Mouse (Mus musculus) bone marrow macrophage, adult 2 months (primary cell): ENCODE measurements around the gene Emc8.

Experiments
- CTCF ChIP-seq: IDR thresholded peaks from 2 replicates; pipeline ENCODE4 v1.5.1; 2012; ENCODE audit warnings: low read depth, mild to moderate bottlenecking, low read length, moderate library complexity
- POLR2A ChIP-seq: IDR thresholded peaks from 2 replicates; pipeline ENCODE4 v1.6.1; 2012; ENCODE audit warnings: mild to moderate bottlenecking, low read depth, low read length, borderline replicate concordance

GRCm38 (mm10) chr8:120626461-120626860 lies 41.9 kb downstream of the Emc8 start:
- no peak for TF ChIP-seq CTCF
- TF ChIP-seq POLR2A = no peak
